Mouse (Mus musculus): ENCODE results near the gene Ifna6.

- TF ChIP-seq CTCF (IDR thresholded peaks at IDR 0.05) (no peak), EP300 (IDR thresholded peaks at IDR 0.05) (no peak)
Observed at GRCm38 (mm10) chr4:88875435-88876095, 48.3 kb downstream of the Ifna6 start.
